Mouse (Mus musculus): Measurements from ENCODE around the gene Fancd2os. TPM values are rescaled to one million over a fixed set of nuclear protein-coding genes. Genes with fewer than 3 reads are reported as not detected.

The Fancd2os gene
- 0.45 and 1.0 TPM in 2 replicates for total RNA-seq (2012; rRNA removed)

- H3K4me3 ChIP-seq (ENCODE audit: insufficient read depth in 1 of 2, low read depth in 1 of 2, low read length in 2 of 2, poor library complexity in 1 of 2, severe bottlenecking in 1 of 2) = peak within 1 kb of the TSS; percentile 14 to 41; a peak in 2 of 4 replicates
- peak within 1 kb of the TSS; percentile 27; the same call in 1 of the 2 replicates for H3K9ac ChIP-seq (ENCODE audit: insufficient read depth, low read depth, low read length, poor library complexity, severe bottlenecking)
- H3K9me3 ChIP-seq (ENCODE audit: control insufficient read depth, insufficient read depth, low read depth, low read length) = no peaks in the 10 kb centered on the region
- no peak for TF ChIP-seq MAFK (IDR thresholded peaks at IDR 0.05; ENCODE audit: insufficient read depth, low read depth, low read length)
- TF ChIP-seq HCFC1 (IDR thresholded peaks at IDR 0.05; ENCODE audit: borderline replicate concordance, insufficient read depth, low read length) = no peak
- no peak for TF ChIP-seq ZNF384 (IDR thresholded peaks at IDR 0.05; ENCODE audit: low read depth, low read length)
- TF ChIP-seq ZC3H11A (IDR thresholded peaks at IDR 0.05; ENCODE audit: borderline replicate concordance, low read depth, low read length) = no peak
- H3K27ac ChIP-seq (ENCODE audit: insufficient read depth, low read depth, low read length, poor library complexity, severe bottlenecking) = peak within 1 kb of the TSS; percentile 70; the same call in 1 of the 2 replicates
- in situ Hi-C loops (cut with MboI; ENCODE audit: low sequenced_read_pairs in 2 of 2, unreplicated experiment in 2 of 2) = no loop called here
- H3K36me3 ChIP-seq (ENCODE audit: control insufficient read depth, insufficient read depth, low read length, poor library complexity, severe bottlenecking) = peaks cover 13% of the 10 kb centered on the region
- peaks cover 0 to 8% of the 10 kb centered on the region in 2 experiments; a peak in 2 of 4 replicates for H3K4me1 ChIP-seq (ENCODE audit: control insufficient read depth in 2 of 2, insufficient read depth in 2 of 2, low read length in 2 of 2, poor library complexity in 1 of 2)
- peak; percentile 74 for DNase-seq (ENCODE audit: low read depth, low spot score)
Measured at GRCm38 (mm10) chr6:113600543-113601139, at the start of gene Fancd2os. Gene Fancd2os, minus strand, starts transcription at chr6:113600715.

GRCm38 (mm10) chr6:113650197-113650640, 49.7 kb upstream of the Fancd2os start:
- DNase-seq (ENCODE audit: low read depth, low spot score) = no peak
- Histone ChIP-seq H3K9ac (ENCODE audit: insufficient read depth, low read depth, low read length, poor library complexity, severe bottlenecking) (no peak overlapping the region), H3K4me1 (ENCODE audit: control insufficient read depth in 2 of 2, insufficient read depth in 2 of 2, low read length in 2 of 2, poor library complexity in 1 of 2) (peaks cover 1 to 16% of the 10 kb centered on the region in 2 experiments; a peak in 2 of 4 replicates), H3K36me3 (ENCODE audit: control insufficient read depth, insufficient read depth, low read length, poor library complexity, severe bottlenecking) (no peaks in the 10 kb centered on the region), H3K9me3 (ENCODE audit: control insufficient read depth, insufficient read depth, low read depth, low read length) (no peaks in the 10 kb centered on the region), H3K4me3 (ENCODE audit: insufficient read depth in 1 of 2, low read depth in 1 of 2, low read length in 2 of 2, poor library complexity in 1 of 2, severe bottlenecking in 1 of 2) (no peak overlapping the region), H3K27ac (ENCODE audit: insufficient read depth, low read depth, low read length, poor library complexity, severe bottlenecking) (no peak overlapping the region)
- TF ChIP-seq ZNF384 (IDR thresholded peaks at IDR 0.05; ENCODE audit: low read depth, low read length) (0 out of 2 replicates have a peak, but pooled peaks have one; percentile 26), HCFC1 (IDR thresholded peaks at IDR 0.05; ENCODE audit: borderline replicate concordance, insufficient read depth, low read length) (no peak), MAFK (IDR thresholded peaks at IDR 0.05; ENCODE audit: insufficient read depth, low read depth, low read length) (no peak)
- in situ Hi-C loops (cut with MboI; ENCODE audit: low sequenced_read_pairs in 2 of 2, unreplicated experiment in 2 of 2) = no loop called here

- Histone ChIP-seq H3K9me3 (ENCODE audit: control insufficient read depth, insufficient read depth, low read depth, low read length) (no peaks in the 10 kb centered on the region), H3K9ac (ENCODE audit: insufficient read depth, low read depth, low read length, poor library complexity, severe bottlenecking) (no peak overlapping the region), H3K4me1 (ENCODE audit: control insufficient read depth in 2 of 2, insufficient read depth in 2 of 2, low read length in 2 of 2, poor library complexity in 1 of 2) (peaks cover 1 to 12% of the 10 kb centered on the region in 2 experiments; a peak in 2 of 4 replicates), H3K27ac (ENCODE audit: insufficient read depth, low read depth, low read length, poor library complexity, severe bottlenecking) (no peak overlapping the region), H3K36me3 (ENCODE audit: control insufficient read depth, insufficient read depth, low read length, poor library complexity, severe bottlenecking) (no peaks in the 10 kb centered on the region), H3K4me3 (ENCODE audit: insufficient read depth in 1 of 2, low read depth in 1 of 2, low read length in 2 of 2, poor library complexity in 1 of 2, severe bottlenecking in 1 of 2) (no peak overlapping the region)
- no peak for DNase-seq (ENCODE audit: low read depth, low spot score)
- TF ChIP-seq HCFC1 (IDR thresholded peaks at IDR 0.05; ENCODE audit: borderline replicate concordance, insufficient read depth, low read length) (no peak), ZNF384 (IDR thresholded peaks at IDR 0.05; ENCODE audit: low read depth, low read length) (no peak), CHD2 (IDR thresholded peaks at IDR 0.05; ENCODE audit: low read depth, low read length) (no peak), ZC3H11A (IDR thresholded peaks at IDR 0.05; ENCODE audit: borderline replicate concordance, low read depth, low read length) (no peak)
- in situ Hi-C loops (cut with MboI; ENCODE audit: low sequenced_read_pairs in 2 of 2, unreplicated experiment in 2 of 2) = no loop called here
Measured at GRCm38 (mm10) chr6:113649346-113650196, 49.1 kb upstream of the Fancd2os start.

GRCm38 (mm10) chr6:113644808-113645207, 44.3 kb upstream of the Fancd2os start:
- Histone ChIP-seq H3K4me1 (ENCODE audit: control insufficient read depth in 2 of 2, insufficient read depth in 2 of 2, low read length in 2 of 2, poor library complexity in 1 of 2) (no peaks in the 10 kb centered on the region), H3K36me3 (ENCODE audit: control insufficient read depth, insufficient read depth, low read length, poor library complexity, severe bottlenecking) (no peaks in the 10 kb centered on the region), H3K27ac (ENCODE audit: insufficient read depth, low read depth, low read length, poor library complexity, severe bottlenecking) (no peak overlapping the region), H3K9me3 (ENCODE audit: control insufficient read depth, insufficient read depth, low read depth, low read length) (no peaks in the 10 kb centered on the region), H3K9ac (ENCODE audit: insufficient read depth, low read depth, low read length, poor library complexity, severe bottlenecking) (no peak overlapping the region), H3K4me3 (ENCODE audit: insufficient read depth in 1 of 2, low read depth in 1 of 2, low read length in 2 of 2, poor library complexity in 1 of 2, severe bottlenecking in 1 of 2) (no peak overlapping the region)
- DNase-seq (ENCODE audit: low read depth, low spot score) = no peak
- in situ Hi-C loops (cut with MboI; ENCODE audit: low sequenced_read_pairs in 2 of 2, unreplicated experiment in 2 of 2) = no loop called here
- TF ChIP-seq ZNF384 (IDR thresholded peaks at IDR 0.05; ENCODE audit: low read depth, low read length) (no peak), ZC3H11A (IDR thresholded peaks at IDR 0.05; ENCODE audit: borderline replicate concordance, low read depth, low read length) (no peak), MAFK (IDR thresholded peaks at IDR 0.05; ENCODE audit: insufficient read depth, low read depth, low read length) (no peak), HCFC1 (IDR thresholded peaks at IDR 0.05; ENCODE audit: borderline replicate concordance, insufficient read depth, low read length) (no peak), CHD2 (IDR thresholded peaks at IDR 0.05; ENCODE audit: low read depth, low read length) (no peak)

Measured in ES-E14 (cell line).